Mouse (Mus musculus) olfactory bulb, adult 2 months (tissue): Measurements from ENCODE around the gene Spin4.

ENCODE experiments used
- CTCF ChIP-seq: fragments of 200-500 bp; IDR thresholded peaks from 2 replicates; pipeline ENCODE4 v1.5.1; 2012; ENCODE audit warnings: low read depth, mild to moderate bottlenecking, low read length, moderate library complexity; ENCODE audit not compliant: insufficient read depth
- POLR2A ChIP-seq: fragments of 200-500 bp; IDR thresholded peaks from 2 replicates; pipeline ENCODE4 v1.6.1; 2012; ENCODE audit warnings: mild to moderate bottlenecking, low read depth, low read length, moderate library complexity; ENCODE audit not compliant: insufficient read depth

- no peak for TF ChIP-seq CTCF
- TF ChIP-seq POLR2A, result no peak
These were observed 36.2 kb downstream of the Spin4 start for GRCm38 (mm10) chrX:94990080-94990825.
